Comparison of ENCODE assay signal across 21 mouse cellular contexts in genomic region chr11:87353646-87354170, GRCm38 (mm10). TPM values are rescaled to one million over a fixed set of nuclear protein-coding genes. Genes with fewer than 3 reads are reported as not detected.
"Had no signal": no experiment of that assay in that cellular context is flagged by ENCODE, and none has a peak within 500 bp of the region (broad histone marks: within the 10 kb centered on the region; RNA-seq: fewer than 3 reads in every experiment).

No protein-coding gene starts in this region.

- H3K4me3 ChIP-seq: kidney, embryonic 15.5 days; left cerebral cortex, adult 2 months; liver, embryonic 13.5 days; midbrain, embryonic 12.5 days; myocyte; neural tube, embryonic 13.5 days had no signal

- H3K27ac ChIP-seq: kidney, embryonic 15.5 days; left cerebral cortex, adult 2 months; liver, embryonic 13.5 days; midbrain, embryonic 12.5 days; neural tube, embryonic 13.5 days; stomach, postnatal 0 days had no signal

- H3K9me3 ChIP-seq: kidney, embryonic 15.5 days; liver, embryonic 13.5 days; midbrain, embryonic 12.5 days; neural tube, embryonic 13.5 days had no signal

- DNase-seq: kidney, postnatal 10 days; kidney, postnatal 36 days; layer of hippocampus, postnatal 36 days; liver, embryonic 13.5 days; lung, adult 2 months; lung, postnatal 14 days; lung, postnatal 4 days; right cerebral cortex, adult 18-20 months; right cerebral cortex, postnatal 14 days; right cerebral cortex, postnatal 4 days; thymus, adult 2 months; thymus, postnatal 14 days; thymus, postnatal 4 days had no signal

- H3K27me3 ChIP-seq: midbrain, embryonic 12.5 days; neural tube, embryonic 13.5 days had no signal

- H3K36me3 ChIP-seq: kidney, embryonic 15.5 days; liver, embryonic 13.5 days; midbrain, embryonic 12.5 days had no signal

- H3K9ac ChIP-seq: kidney, embryonic 15.5 days; liver, embryonic 13.5 days; midbrain, embryonic 12.5 days; neural tube, embryonic 13.5 days had no signal

- H3K4me2 ChIP-seq: kidney, embryonic 15.5 days; liver, embryonic 13.5 days; midbrain, embryonic 12.5 days; neural tube, embryonic 13.5 days had no signal

RNA-seq across cellular contexts. Expression of gene Tex14, which starts 51.2 kb away (rescaled TPM):
- total RNA-seq: megakaryocyte-erythroid progenitor cell, adult 5-6 weeks had no signal
- polyA plus RNA-seq: stomach, embryonic 14.5 days had no signal
